Mouse (Mus musculus) CD8-positive naive resting alpha-beta T cell, adult 57 days (primary cell): ENCODE data around the gene Gm12184. TPM values are rescaled to one million over a fixed set of nuclear protein-coding genes. Genes with fewer than 3 reads are reported as not detected.

Experiments
- total RNA-seq: library from RNA; stranded (reverse); gene quantifications from one replicate; pipeline ENCODE4 v1.2.4, GENCODE M21; 2023

Gm12184 gene
- total RNA-seq = 0.55 TPM

DNA sequence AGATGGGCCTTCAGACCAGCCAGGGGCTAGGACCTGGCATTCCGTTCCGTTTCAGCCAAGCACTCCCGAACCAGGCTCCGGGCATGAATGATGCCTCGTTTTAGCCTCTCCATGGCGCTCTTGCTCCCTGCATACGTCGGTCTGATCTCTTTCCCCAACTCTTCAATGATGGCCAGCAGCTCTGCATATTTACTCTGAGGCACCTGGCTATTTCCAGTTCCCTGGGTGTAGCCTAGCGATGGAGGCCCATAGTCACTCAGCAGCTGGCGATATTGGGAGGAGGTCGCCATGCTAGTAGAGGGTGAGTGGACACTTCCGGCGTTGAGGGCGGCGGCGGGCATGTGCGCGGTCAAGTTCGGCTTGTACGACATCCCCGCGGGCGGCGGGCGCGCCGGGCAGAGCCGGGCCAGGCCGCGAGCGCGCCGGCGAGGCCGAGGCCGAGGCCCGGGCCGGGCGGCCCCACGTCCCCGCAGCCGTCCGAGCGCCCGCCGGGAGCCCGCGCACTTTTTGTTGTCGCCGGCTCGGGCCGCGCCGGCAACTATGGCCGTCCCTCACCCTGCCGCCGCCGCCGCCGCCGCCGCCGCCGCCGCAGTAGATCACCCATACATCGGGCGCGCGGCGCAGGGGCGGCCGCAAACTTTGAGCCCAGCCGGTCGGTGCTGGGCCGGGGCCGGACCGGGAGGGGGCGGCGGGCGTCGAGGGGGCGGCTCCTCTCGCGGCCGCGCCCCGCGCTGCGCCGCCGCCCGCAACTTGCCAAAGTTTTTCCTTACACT lies at the start of gene Gm12184, which contains the start of gene Trim7:
Gene Gm12184 (minus strand): TSS at position 677 of the 773 bp plus-strand sequence.
Gene Trim7 (plus strand): TSS at position 162 of the 773 bp plus-strand sequence.

DNA sequence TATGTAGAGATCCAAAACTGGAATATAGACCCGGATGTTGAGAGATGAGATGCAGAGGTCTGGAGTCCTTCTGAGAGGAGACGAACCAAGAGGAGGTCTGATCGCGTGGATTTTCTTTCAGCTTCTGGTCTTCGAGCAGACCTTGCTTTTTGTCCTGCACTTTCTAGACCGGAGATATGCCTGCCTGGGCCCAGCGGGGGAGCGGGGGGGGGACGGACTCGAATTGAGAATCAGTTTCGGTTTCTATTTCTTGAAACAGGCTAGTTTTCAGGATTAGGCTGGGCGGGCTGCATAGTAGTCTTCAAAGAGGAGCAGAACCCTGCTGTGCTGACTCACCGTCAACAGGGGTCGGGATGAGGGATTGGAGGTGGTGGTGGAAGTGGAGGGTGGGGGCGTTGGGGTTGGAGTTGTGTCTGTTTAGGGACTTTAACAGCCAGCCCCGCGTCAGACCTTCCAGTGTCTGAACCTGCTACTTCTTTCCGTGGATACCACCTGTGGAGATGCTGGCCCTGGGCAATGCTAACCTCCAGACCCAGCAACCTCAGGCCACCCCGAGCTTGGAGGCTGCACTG lies 44.8 kb upstream of the Gm12184 start, which contains the start of gene Irgm1:
Gene Irgm1 (minus strand): TSS at position 483 of the 572 bp plus-strand sequence.

GRCm38 (mm10) chr11:48816800-48817665 lies 9.4 kb downstream of the Gm12184 start, which contains the start of gene Trim41:
Gene Trim41 (minus strand): TSS chr11:48817353.

DNA sequence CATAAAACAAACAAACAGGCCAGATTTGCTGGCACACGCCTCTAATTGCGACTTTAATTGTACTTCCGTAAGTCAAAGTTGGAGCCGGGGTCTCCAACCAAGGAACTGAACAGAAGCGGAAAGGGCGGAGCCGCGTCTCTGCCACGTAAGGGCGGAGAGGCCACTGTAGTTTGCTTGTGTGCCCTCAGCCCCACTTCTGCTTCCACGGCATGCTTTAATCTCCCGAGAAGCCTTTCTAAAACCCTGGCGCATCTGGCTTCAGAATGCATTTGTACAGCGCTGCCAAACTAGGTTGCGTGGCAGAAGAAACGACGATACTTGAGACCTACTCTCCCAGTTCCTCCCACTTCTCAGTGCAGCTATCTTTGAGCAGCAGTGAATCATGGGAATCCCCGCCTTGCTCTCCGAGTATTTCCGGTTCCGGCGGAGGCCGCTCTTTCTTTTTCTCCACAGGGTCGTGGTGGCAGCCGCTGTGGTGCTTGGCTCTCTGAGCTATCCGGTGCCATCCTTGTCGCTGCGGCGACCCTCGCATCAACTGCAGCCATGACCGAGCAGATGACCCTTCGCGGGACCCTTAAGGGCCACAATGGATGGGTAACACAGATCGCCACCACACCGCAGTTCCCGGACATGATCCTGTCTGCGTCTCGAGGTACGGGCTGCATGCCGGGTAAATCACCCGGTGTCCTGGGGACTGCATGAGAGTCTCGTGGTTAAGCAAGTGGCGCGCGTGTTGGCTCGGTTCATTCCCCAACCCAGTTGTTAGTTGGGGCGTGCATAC lies 26.3 kb downstream of the Gm12184 start, which contains the start of gene Rack1:
Gene Rack1 (plus strand): TSS at position 412 of the 781 bp plus-strand sequence.

Other genes starting within 250 kb of the Gm12184 start
- gene Rack1, start 26.3 kb downstream of the Gm12184 start, total RNA-seq = 2,261 TPM
- gene Trim41, start 9.3 kb downstream of the Gm12184 start, total RNA-seq = 28.7 TPM
- 15.4 TPM for gene Trim7, start 515 bp downstream of the Gm12184 start, total RNA-seq
- 49.6 TPM for gene Irgm1, start 45.0 kb upstream of the Gm12184 start, total RNA-seq
- gene Gm5431, start 75.6 kb upstream of the Gm12184 start, total RNA-seq = 17.5 TPM
- 32.2 TPM for gene Psme2b, start 119.5 kb upstream of the Gm12184 start, total RNA-seq
- 1.0 TPM for gene Olfr56, start 152.2 kb upstream of the Gm12184 start, total RNA-seq
- 63.7 TPM for gene 9930111J21Rik1, start 152.7 kb upstream of the Gm12184 start, total RNA-seq
- gene Gm12185, start 165.6 kb upstream of the Gm12184 start, total RNA-seq = 50.9 TPM
- gene Tgtp1, start 167.5 kb upstream of the Gm12184 start, total RNA-seq = 115 TPM
- 77.4 TPM for gene 9930111J21Rik2, start 224.6 kb upstream of the Gm12184 start, total RNA-seq
- gene Tgtp2, start 237.6 kb upstream of the Gm12184 start, total RNA-seq = 86.7 TPM
- gene Ifi47, start 249.9 kb upstream of the Gm12184 start, total RNA-seq = 138 TPM